Mouse (Mus musculus): ENCODE measurements around the gene Snx29.

- TF ChIP-seq CTCF (IDR thresholded peaks at IDR 0.05) (no peak), EP300 (IDR thresholded peaks at IDR 0.05; ENCODE audit: insufficient read depth, low read depth, low read length) (no peak)
These were observed 246.4 kb downstream of the Snx29 start for GRCm38 (mm10) chr16:11569127-11569526.

All from heart, adult 2 months (tissue).